Mouse (Mus musculus): ENCODE measurements around the gene Igf1r. TPM values are rescaled to one million over a fixed set of nuclear protein-coding genes. Genes with fewer than 3 reads are reported as not detected.

Igf1r gene
- total RNA-seq, 2 experiments from 2014 or later = 52.7 to 54.3 TPM

GRCm38 (mm10) chr7:68136056-68136455 lies 183.4 kb downstream of the Igf1r start:
- intact Hi-C loops (cut with DNase I) = loop anchor here (10.0 kb wide), 1 partner anchor 451 kb away; no protein-coding TSS in a partner anchor
- no peak overlapping the region for H3K27ac ChIP-seq
- DNase-seq (ENCODE audit: extremely low spot score in 1 of 2, low spot score in 2 of 2) = no peak
- H3K4me3 ChIP-seq = no peak overlapping the region
- no peak for TF ChIP-seq CTCF (IDR thresholded peaks at IDR 0.05)

DNA sequence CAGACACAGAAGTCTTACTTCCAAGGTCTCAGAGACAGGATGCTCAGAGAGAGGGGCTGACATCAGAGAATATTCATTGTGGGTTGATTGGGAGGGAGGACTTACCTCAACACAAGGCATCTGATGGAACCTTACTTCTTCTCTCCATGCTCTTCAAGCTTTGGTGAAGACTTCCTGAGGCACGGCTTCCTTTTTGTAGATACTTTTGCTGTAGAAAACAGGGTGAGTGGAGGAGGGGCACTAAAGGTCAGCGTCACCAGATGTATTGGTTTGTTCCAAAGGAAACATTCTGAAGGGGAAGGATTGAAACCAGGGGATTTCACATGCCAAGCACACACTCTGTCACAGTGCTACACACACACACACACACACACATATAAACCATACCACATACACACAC lies 186.8 kb downstream of the Igf1r start:
- Histone ChIP-seq H3K4me3 (no peak overlapping the region), H3K27ac (no peak overlapping the region)
- intact Hi-C loops (cut with DNase I) = loop anchor here (10.0 kb wide), 1 partner anchor 455 kb away; no protein-coding TSS in a partner anchor
- no peak for DNase-seq (ENCODE audit: extremely low spot score in 1 of 2, low spot score in 2 of 2)
- no peak for TF ChIP-seq CTCF (IDR thresholded peaks at IDR 0.05)

DNA sequence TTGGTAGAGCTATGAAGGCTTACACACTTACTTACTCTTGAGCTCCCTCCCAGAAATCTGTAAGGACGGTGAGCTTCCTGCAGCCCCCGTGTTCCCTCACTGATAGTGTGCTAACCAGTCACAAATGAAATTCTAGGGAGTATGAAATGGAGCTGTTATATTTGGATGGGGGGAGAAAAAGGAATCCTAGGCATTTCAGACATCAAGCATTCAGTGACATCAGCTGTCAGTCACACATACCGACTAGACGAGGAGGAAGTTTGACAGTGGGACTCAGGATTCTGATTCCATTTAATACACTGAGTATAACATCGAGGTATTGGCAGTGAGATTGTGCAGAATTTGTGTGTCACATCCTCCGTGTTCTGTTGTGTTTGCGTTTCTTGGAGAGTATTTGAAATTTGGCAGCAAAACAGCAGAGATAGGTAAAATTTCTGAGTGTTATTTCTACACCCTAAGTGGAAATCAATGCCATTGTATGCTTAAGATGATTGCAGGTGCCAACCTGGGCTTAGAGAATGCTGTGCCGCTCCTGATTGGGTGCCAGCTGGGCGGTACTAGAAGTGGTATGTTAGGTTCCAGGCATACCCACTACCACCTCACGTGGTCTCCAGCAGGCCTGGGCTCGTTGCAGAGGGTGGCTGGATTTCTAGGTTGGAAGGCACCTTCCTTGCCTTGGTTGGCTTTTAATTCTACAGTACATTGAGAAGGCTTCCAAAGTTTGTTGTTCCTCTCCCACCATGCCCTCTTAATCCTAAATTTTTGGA lies 187.6 kb downstream of the Igf1r start:
- no peak for DNase-seq (ENCODE audit: extremely low spot score in 1 of 2, low spot score in 2 of 2)
- no peak overlapping the region for H3K4me3 ChIP-seq
- H3K27ac ChIP-seq = no peak overlapping the region
- intact Hi-C loops (cut with DNase I) = no loop called here
- no peak for TF ChIP-seq CTCF (IDR thresholded peaks at IDR 0.05)

DNA sequence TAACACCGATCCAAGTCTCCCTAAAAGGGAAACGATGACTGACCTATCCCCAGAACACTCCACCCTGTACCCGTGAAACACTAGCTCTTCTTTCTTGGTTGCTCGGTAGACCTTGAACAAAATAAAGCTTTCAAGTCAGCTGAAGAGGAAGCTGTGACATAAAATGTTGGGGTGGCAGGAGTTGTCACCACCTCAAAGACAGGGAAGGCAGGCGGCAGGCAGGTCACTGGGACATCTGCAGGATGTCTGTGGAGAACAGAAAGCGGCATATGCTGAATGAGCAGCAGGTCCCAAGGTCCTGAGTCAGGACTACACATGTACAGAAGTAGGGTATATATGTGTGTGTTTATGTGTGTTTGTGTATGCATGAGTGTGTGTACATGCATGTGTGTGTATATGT lies 191.6 kb downstream of the Igf1r start:
- no peak for DNase-seq (ENCODE audit: extremely low spot score in 1 of 2, low spot score in 2 of 2)
- no peak overlapping the region for H3K27ac ChIP-seq
- intact Hi-C loops (cut with DNase I) = no loop called here
- H3K4me3 ChIP-seq = no peak overlapping the region
- TF ChIP-seq CTCF (IDR thresholded peaks at IDR 0.05) = no peak

GRCm38 (mm10) chr7:68148297-68149048 lies 195.8 kb downstream of the Igf1r start:
- no peak overlapping the region for H3K27ac ChIP-seq
- no peak for DNase-seq (ENCODE audit: extremely low spot score in 1 of 2, low spot score in 2 of 2)
- no peak for TF ChIP-seq CTCF (IDR thresholded peaks at IDR 0.05)
- intact Hi-C loops (cut with DNase I) = no loop called here
- no peak overlapping the region for H3K4me3 ChIP-seq

GRCm38 (mm10) chr7:68151892-68152291 lies 199.3 kb downstream of the Igf1r start:
- H3K27ac ChIP-seq = no peak overlapping the region
- no peak overlapping the region for H3K4me3 ChIP-seq
- intact Hi-C loops (cut with DNase I) = no loop called here
- TF ChIP-seq CTCF (IDR thresholded peaks at IDR 0.05) = no peak
- DNase-seq (ENCODE audit: extremely low spot score in 1 of 2, low spot score in 2 of 2) = no peak

DNA sequence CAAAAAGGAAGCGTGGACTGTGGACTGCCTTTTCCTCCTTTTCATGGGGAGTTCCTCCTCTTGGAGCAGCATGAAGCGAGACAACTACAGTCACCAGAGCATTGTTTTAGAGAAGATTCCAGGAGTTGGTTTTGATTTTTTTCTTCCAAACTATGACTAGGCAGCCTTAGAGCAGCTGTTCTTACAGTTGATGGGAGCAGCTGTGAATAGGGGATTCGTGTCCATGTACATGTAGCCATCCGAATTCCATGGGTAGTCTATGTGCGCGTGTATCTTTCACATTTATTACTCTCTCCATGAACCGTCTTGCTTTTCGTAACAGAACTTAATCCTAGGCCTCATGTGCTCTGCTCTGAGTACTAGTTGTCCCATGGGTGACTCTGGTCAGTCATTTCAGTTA lies 199.8 kb downstream of the Igf1r start:
- TF ChIP-seq CTCF (IDR thresholded peaks at IDR 0.05) = no peak
- Histone ChIP-seq H3K4me3 (no peak overlapping the region), H3K27ac (no peak overlapping the region)
- intact Hi-C loops (cut with DNase I) = no loop called here
- no peak for DNase-seq (ENCODE audit: extremely low spot score in 1 of 2, low spot score in 2 of 2)

GRCm38 (mm10) chr7:68153269-68153668 lies 200.6 kb downstream of the Igf1r start:
- Histone ChIP-seq H3K4me3 (no peak overlapping the region), H3K27ac (no peak overlapping the region)
- no peak for TF ChIP-seq CTCF (IDR thresholded peaks at IDR 0.05)
- no peak for DNase-seq (ENCODE audit: extremely low spot score in 1 of 2, low spot score in 2 of 2)
- intact Hi-C loops (cut with DNase I) = no loop called here

DNA sequence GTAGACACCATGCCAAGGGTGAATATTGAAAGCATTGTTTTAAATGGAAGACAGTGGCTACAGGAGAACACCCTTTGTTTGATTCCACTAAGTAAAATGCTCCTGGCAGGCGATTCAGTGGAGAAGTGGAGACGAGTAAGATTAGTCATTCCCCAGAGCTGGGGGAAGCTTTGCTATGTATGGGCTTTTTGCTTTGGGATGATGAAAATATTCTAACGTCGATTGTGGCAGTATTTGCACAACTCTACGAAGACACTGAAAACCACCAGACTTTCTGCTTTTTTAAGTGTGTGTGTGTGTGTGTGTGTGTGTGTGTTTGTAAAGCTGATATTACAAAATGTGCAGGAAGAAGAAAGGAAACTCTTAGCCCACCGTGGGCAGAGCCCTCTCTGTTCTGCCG lies 202.0 kb downstream of the Igf1r start:
- no peak overlapping the region for H3K27ac ChIP-seq
- no peak overlapping the region for H3K4me3 ChIP-seq
- no peak for DNase-seq (ENCODE audit: extremely low spot score in 1 of 2, low spot score in 2 of 2)
- TF ChIP-seq CTCF (IDR thresholded peaks at IDR 0.05) = no peak
- intact Hi-C loops (cut with DNase I) = no loop called here

GRCm38 (mm10) chr7:68160094-68160791 lies 207.6 kb downstream of the Igf1r start:
- Histone ChIP-seq H3K27ac (no peak overlapping the region), H3K4me3 (no peak overlapping the region)
- DNase-seq (ENCODE audit: extremely low spot score in 1 of 2, low spot score in 2 of 2) = no peak
- TF ChIP-seq CTCF (IDR thresholded peaks at IDR 0.05) = no peak
- intact Hi-C loops (cut with DNase I) = no loop called here

- no peak overlapping the region for H3K4me3 ChIP-seq
- H3K27ac ChIP-seq = no peak overlapping the region
- no peak for DNase-seq (ENCODE audit: extremely low spot score in 1 of 2, low spot score in 2 of 2)
- intact Hi-C loops (cut with DNase I) = no loop called here
- no peak for TF ChIP-seq CTCF (IDR thresholded peaks at IDR 0.05)
Observed at GRCm38 (mm10) chr7:68164074-68164473, 211.4 kb downstream of the Igf1r start.

- no peak for DNase-seq (ENCODE audit: extremely low spot score in 1 of 2, low spot score in 2 of 2)
- no peak for TF ChIP-seq CTCF (IDR thresholded peaks at IDR 0.05)
- Histone ChIP-seq H3K27ac (no peak overlapping the region), H3K4me3 (no peak overlapping the region)
- intact Hi-C loops (cut with DNase I) = no loop called here
Observed at GRCm38 (mm10) chr7:68172776-68173175, 220.1 kb downstream of the Igf1r start.
